11 mouse cellular contexts compared by ENCODE assay signal in genomic region chr11:88414157-88414870, GRCm38 (mm10).
DNase-seq lines count a peak whose midpoint lies in the region; ATAC-seq lines count a peak whose summit lies in the region.
"Had no signal": no experiment of that assay in that cellular context is flagged by ENCODE, and none has a peak within 500 bp of the region (broad histone marks: within the 10 kb centered on the region; RNA-seq: fewer than 3 reads in every experiment).

No protein-coding gene starts in this region.

- H3K27ac ChIP-seq in heart, embryonic 11.5 days (ENCODE audit: low read depth, low read length), result peak overlapping the region; percentile 50
- peak overlapping the region; percentile 70 for H3K27ac ChIP-seq in hindbrain, embryonic 15.5 days (replicated peaks)
- H3K27ac ChIP-seq in neural tube, embryonic 15.5 days (replicated peaks), result peak overlapping the region; percentile 35; the same call in 1 of the 2 replicates

- no peak overlapping the region for H3K4me2 ChIP-seq in heart, embryonic 11.5 days
- H3K4me2 ChIP-seq in hindbrain, embryonic 15.5 days, result no peak overlapping the region
- H3K4me2 ChIP-seq in neural tube, embryonic 15.5 days, result no peak overlapping the region

- no peak overlapping the region for H3K4me3 ChIP-seq in heart, embryonic 11.5 days (ENCODE audit: low read depth, low read length)
- no peak overlapping the region for H3K4me3 ChIP-seq in hindbrain, embryonic 15.5 days
- H3K4me3 ChIP-seq in neural tube, embryonic 15.5 days (replicated peaks), result no peak overlapping the region

- H3K4me1 ChIP-seq in heart, embryonic 11.5 days (ENCODE audit: control insufficient read depth, insufficient read depth, low read length), result peaks cover 43% of the 10 kb centered on the region
- H3K4me1 ChIP-seq in hindbrain, embryonic 15.5 days (replicated peaks), result peaks cover 45% of the 10 kb centered on the region
- peaks cover 24% of the 10 kb centered on the region for H3K4me1 ChIP-seq in neural tube, embryonic 15.5 days

- ATAC-seq in heart, embryonic 11.5 days (replicated peaks; ENCODE audit: insufficient number of reproducible peaks, low FRiP score, low TSS enrichment), result no peak
- ATAC-seq in hindbrain, embryonic 15.5 days (ENCODE audit: low FRiP score, low read depth), result peak; percentile 66
- no peak for ATAC-seq in neural tube, embryonic 15.5 days (ENCODE audit: low FRiP score)

- H3K36me3 ChIP-seq in heart, embryonic 11.5 days (ENCODE audit: control insufficient read depth, insufficient read depth, low read length), result no peaks in the 10 kb centered on the region; the same call in 1 of the 2 replicates
- H3K36me3 ChIP-seq in hindbrain, embryonic 15.5 days, result no peaks in the 10 kb centered on the region
- no peaks in the 10 kb centered on the region for H3K36me3 ChIP-seq in neural tube, embryonic 15.5 days

- WGBS in heart, embryonic 11.5 days (ENCODE audit: insufficient replicate concordance), result 56% methylated on average over 18 of the region's 18 CpGs
- 26% methylated on average over 18 of the region's 18 CpGs for WGBS in hindbrain, embryonic 15.5 days
- 30% methylated on average over 18 of the region's 18 CpGs for WGBS in neural tube, embryonic 15.5 days

- no peaks in the 10 kb centered on the region for H3K27me3 ChIP-seq in heart, embryonic 11.5 days (ENCODE audit: control insufficient read depth, insufficient read depth, low read length)
- H3K27me3 ChIP-seq in hindbrain, embryonic 15.5 days, result no peaks in the 10 kb centered on the region
- no peaks in the 10 kb centered on the region for H3K27me3 ChIP-seq in neural tube, embryonic 15.5 days (replicated peaks)

- no peak for DNase-seq in heart, adult 8-10 months (ENCODE audit: low spot score)
- DNase-seq in retina, postnatal 1 day, result peak; percentile 59
- no peak for DNase-seq in retina, embryonic 14.5 days (ENCODE audit: low spot score)
- no peak for DNase-seq in frontal cortex, postnatal 25 days (ENCODE audit: low spot score in 2 of 2)
- no peak for DNase-seq in ovary, adult 18-20 months (ENCODE audit: low spot score)
- DNase-seq: gastrocnemius, postnatal 14 days; lung, postnatal 14 days; right cerebral cortex, postnatal 25 days had no signal

- H3K9me3 ChIP-seq in heart, embryonic 11.5 days (replicated peaks; ENCODE audit: control insufficient read depth, low read length), result no peaks in the 10 kb centered on the region
- H3K9me3 ChIP-seq in hindbrain, embryonic 15.5 days, result no peaks in the 10 kb centered on the region
- H3K9me3 ChIP-seq in neural tube, embryonic 15.5 days (replicated peaks), result no peaks in the 10 kb centered on the region

- no peak overlapping the region; the same call in 1 of the 2 replicates for H3K9ac ChIP-seq in heart, embryonic 11.5 days (ENCODE audit: low read depth, low read length)
- H3K9ac ChIP-seq in hindbrain, embryonic 15.5 days, result no peak overlapping the region
- no peak overlapping the region for H3K9ac ChIP-seq in neural tube, embryonic 15.5 days (replicated peaks)
